27 mouse cellular contexts compared by ENCODE assay signal in the genomic region with DNA sequence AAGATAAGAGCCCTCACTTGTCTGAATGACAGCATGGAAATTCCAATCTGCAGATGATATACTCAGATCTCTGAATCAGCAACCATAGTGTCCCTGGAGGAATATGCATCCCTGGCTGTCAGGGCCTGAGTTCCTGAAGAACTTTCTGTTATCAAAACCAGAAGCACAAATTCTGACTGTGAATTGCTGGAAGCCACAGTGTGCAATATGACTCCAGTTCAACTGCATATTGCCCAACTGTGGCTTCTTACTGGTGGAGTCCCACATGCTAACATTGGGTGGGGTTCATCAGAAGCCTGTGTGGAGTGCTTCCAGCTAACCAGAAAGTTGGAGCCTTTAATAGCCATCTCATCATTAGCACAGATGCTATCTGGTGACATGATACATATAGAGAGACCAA.
DNase-seq lines count a peak whose midpoint lies in the region; ATAC-seq and TF ChIP-seq lines count a peak whose summit lies in the region.
"Had no signal": no experiment of that assay in that cellular context is flagged by ENCODE, and none has a peak within 500 bp of the region (broad histone marks: within the 10 kb centered on the region; RNA-seq: fewer than 3 reads in every experiment).

No protein-coding gene starts in this region.

- TF ChIP-seq CTCF in embryonic fibroblast, embryonic 13.5 days (IDR thresholded peaks at IDR 0.05; ENCODE audit: borderline replicate concordance, insufficient read depth, low read length): no peak

- intact Hi-C loops in heart, postnatal 36 days (cut with DNase I): no loop called here

- H3K4me1 ChIP-seq in embryonic fibroblast, embryonic 13.5 days (ENCODE audit: control insufficient read depth, insufficient read depth, low read length): no peaks in the 10 kb centered on the region
- no peaks in the 10 kb centered on the region for H3K4me1 ChIP-seq in intestine, embryonic 15.5 days (replicated peaks)
- H3K4me1 ChIP-seq: embryonic facial prominence, embryonic 12.5 days; forebrain, embryonic 10.5 days; heart, embryonic 15.5 days; hindbrain, embryonic 10.5 days; hindbrain, embryonic 15.5 days had no signal

- no peak overlapping the region for H3K4me2 ChIP-seq in intestine, embryonic 15.5 days (replicated peaks)
- H3K4me2 ChIP-seq: embryonic facial prominence, embryonic 12.5 days; heart, embryonic 11.5 days; heart, embryonic 15.5 days; hindbrain, embryonic 15.5 days had no signal

- no peak for ATAC-seq in intestine, embryonic 15.5 days
- ATAC-seq: activated CD4-positive, CD25-positive, alpha-beta regulatory T cell, adult 4 months; forebrain, embryonic 14.5 days; inflammation-experienced regulatory T-cells, adult 6 months; Patski had no signal

- no peak overlapping the region for H3K4me3 ChIP-seq in embryonic fibroblast, embryonic 13.5 days (ENCODE audit: insufficient read depth, low read length)
- no peak overlapping the region for H3K4me3 ChIP-seq in intestine, embryonic 15.5 days (replicated peaks)
- H3K4me3 ChIP-seq: embryonic facial prominence, embryonic 12.5 days; erythroblast, embryonic 14.5 days; forebrain, embryonic 10.5 days; heart, embryonic 15.5 days; hindbrain, embryonic 10.5 days; hindbrain, embryonic 15.5 days had no signal

- TF ChIP-seq POLR2A in embryonic fibroblast, embryonic 13.5 days (IDR thresholded peaks at IDR 0.05; ENCODE audit: low read depth, low read length): no peak

- DNase-seq in heart, adult 8-10 months (ENCODE audit: low spot score): peak; percentile 15
- no peak for DNase-seq in heart, postnatal 36 days
- DNase-seq in NIH3T3 (ENCODE audit: low read depth): peak; percentile 76
- DNase-seq in urinary bladder, postnatal 10 days (ENCODE audit: low spot score): no peak
- DNase-seq: adrenal gland, adult 8-10 months; adrenal gland, postnatal 36 days; B cell, adult 2 months; cerebellum, adult 2 months; cerebellum, postnatal 14 days; embryo, embryonic 11 days; gastrocnemius, postnatal 25 days; heart, postnatal 14 days; kidney, adult 11 months; kidney, adult 9 months had no signal

- H3K9me3 ChIP-seq in intestine, embryonic 15.5 days: no peaks in the 10 kb centered on the region
- H3K9me3 ChIP-seq: embryonic facial prominence, embryonic 12.5 days; forebrain, embryonic 10.5 days; heart, embryonic 15.5 days; hindbrain, embryonic 10.5 days; hindbrain, embryonic 15.5 days had no signal

- no peaks in the 10 kb centered on the region for H3K36me3 ChIP-seq in intestine, embryonic 15.5 days
- H3K36me3 ChIP-seq: embryonic facial prominence, embryonic 12.5 days; forebrain, embryonic 10.5 days; heart, embryonic 15.5 days; hindbrain, embryonic 10.5 days; hindbrain, embryonic 15.5 days had no signal

- H3K27me3 ChIP-seq in intestine, embryonic 15.5 days (replicated peaks): no peaks in the 10 kb centered on the region
- H3K27me3 ChIP-seq: embryonic facial prominence, embryonic 12.5 days; heart, embryonic 15.5 days; hindbrain, embryonic 15.5 days had no signal

- H3K27ac ChIP-seq in embryonic fibroblast, embryonic 13.5 days (ENCODE audit: insufficient read depth, low read length): peak overlapping the region; percentile 69
- no peak overlapping the region for H3K27ac ChIP-seq in intestine, embryonic 15.5 days
- H3K27ac ChIP-seq: embryonic facial prominence, embryonic 12.5 days; forebrain, embryonic 10.5 days; heart, embryonic 15.5 days; hindbrain, embryonic 10.5 days; hindbrain, embryonic 15.5 days had no signal

- no peak overlapping the region for H3K9ac ChIP-seq in intestine, embryonic 15.5 days
- H3K9ac ChIP-seq: embryonic facial prominence, embryonic 12.5 days; heart, embryonic 15.5 days; hindbrain, embryonic 15.5 days had no signal

Comparison
In these comparisons a context has a peak if more than half of its experiments do, and no peak if none do; other contexts are left out.
1. DNase-seq: peak in heart, adult 8-10 months (single experiment) and NIH3T3 (single experiment); none in heart, postnatal 36 days (0 of 2) and urinary bladder, postnatal 10 days (single experiment).